Mouse (Mus musculus): ENCODE measurements at regions not wholly inside any gene's neighbourhood (a gene's known extent, or its start where the extent isn't known, plus 50 kb on each side); places are given as distances from the start of the nearest gene placed in this dataset.

DNA sequence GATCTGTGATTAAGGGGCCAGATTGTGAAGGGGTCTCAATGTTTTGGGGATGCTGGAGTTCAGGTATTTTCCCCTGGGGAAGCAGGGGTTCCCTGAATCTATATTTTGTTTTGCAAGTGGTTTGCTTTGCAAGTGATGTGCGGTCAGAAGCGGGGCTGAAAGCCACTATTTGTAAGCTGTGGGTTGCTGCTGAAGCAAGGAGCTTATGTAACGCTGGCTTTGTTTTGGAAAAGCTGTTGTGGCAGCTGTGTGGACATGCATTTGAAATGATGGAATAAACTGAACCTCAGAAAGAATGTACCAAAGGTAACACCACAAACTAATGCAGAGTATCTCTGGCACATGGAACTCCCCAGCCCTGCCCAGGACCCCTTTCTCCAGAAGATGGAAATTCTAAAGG lies 98.5 kb upstream of the Thbs1 start:
- TF ChIP-seq CTCF (IDR thresholded peaks at IDR 0.05), result no peak
- TF ChIP-seq POLR2A (IDR thresholded peaks at IDR 0.05; ENCODE audit: insufficient read depth, low read depth, low read length), result no peak
- no peak for TF ChIP-seq EP300 (IDR thresholded peaks at IDR 0.05; ENCODE audit: insufficient read depth, low read depth, low read length)
